Mouse (Mus musculus) CH12.LX (cell line): ENCODE results near the gene Ppa2. TPM values are rescaled to one million over a fixed set of nuclear protein-coding genes. Genes with fewer than 3 reads are reported as not detected.

Experiments
- DNase-seq: peaks from one replicate; pipeline ENCODE4 v3.0.0-alpha.2; 2013; ENCODE audit errors: extremely low read depth
- H3K27ac ChIP-seq: 2 replicates; pipeline ENCODE4 v1.5.1; 2012; ENCODE audit warnings: low read depth, mild to moderate bottlenecking, control low read depth, moderate library complexity; ENCODE audit not compliant: insufficient read depth
- H3K27me3 ChIP-seq: replicated peaks from 2 replicates; pipeline ENCODE3; 2012; ENCODE audit warnings: inconsistent platforms
- H3K36me3 ChIP-seq, 2 experiments: replicated peaks in 1 of 2; 2 replicates each; pipeline versions ENCODE3 to v1.6.1; 2012; ENCODE audit warnings: inconsistent platforms in 1 of 2, low read length in 1 of 2, mild to moderate bottlenecking in 1 of 2, mixed read lengths in 1 of 2, moderate library complexity in 1 of 2; ENCODE audit not compliant: control insufficient read depth in 1 of 2, insufficient read depth in 1 of 2
- H3K4me1 ChIP-seq, 2 experiments: 2 replicates each; pipeline ENCODE4 v1.6.1; 2012; ENCODE audit warnings: inconsistent platforms in 1 of 2, moderate library complexity in 1 of 2; ENCODE audit not compliant: insufficient read depth in 2 of 2, control insufficient read depth in 1 of 2
- H3K4me2 ChIP-seq: 2 replicates; pipeline ENCODE4 v1.6.1; 2012; ENCODE audit warnings: low read depth, mild to moderate bottlenecking, control low read depth; ENCODE audit not compliant: poor library complexity, insufficient read depth, severe bottlenecking
- H3K4me3 ChIP-seq, 3 experiments: fragments of 150-350 bp in 1 of 3; sonication (generic) in 1 of 3; replicated peaks in 1 of 3; 2 replicates each; pipeline versions ENCODE3 to v1.5.1; 2011 to 2012; ENCODE audit warnings: low read depth in 2 of 3, low read length in 2 of 3, mild to moderate bottlenecking in 2 of 3, moderate library complexity in 2 of 3, control low read depth in 1 of 3, improper control_type of control experiment in 1 of 3, inconsistent platforms in 1 of 3, mixed read lengths in 1 of 3; ENCODE audit not compliant: poor library complexity in 1 of 3
- H3K79me2 ChIP-seq: replicated peaks from 2 replicates; pipeline ENCODE4 v1.6.1; 2012; ENCODE audit warnings: mild to moderate bottlenecking, moderate library complexity; ENCODE audit not compliant: control insufficient read depth, poor library complexity, insufficient read depth, severe bottlenecking; ENCODE audit errors: extremely low read depth
- H3K9ac ChIP-seq: 2 replicates; pipeline ENCODE4 v1.6.1; 2012; ENCODE audit warnings: low read depth, mild to moderate bottlenecking, control low read depth, moderate library complexity; ENCODE audit not compliant: insufficient read depth
- H3K9me3 ChIP-seq: replicated peaks from 2 replicates; pipeline ENCODE3; 2012; ENCODE audit warnings: low read length, inconsistent platforms, mixed read lengths
- CTCF ChIP-seq, 2 experiments: IDR thresholded peaks in 1 of 2; conservative IDR thresholded peaks in 1 of 2; 2 replicates each; pipeline ENCODE4 v1.5.1; 2011 to 2012; ENCODE audit warnings: low read depth in 2 of 2, low read length in 2 of 2, improper control_type of control experiment in 1 of 2, inconsistent platforms in 1 of 2, mild to moderate bottlenecking in 1 of 2, moderate library complexity in 1 of 2
- EP300 ChIP-seq: IDR thresholded peaks from 2 replicates; pipeline ENCODE4 v1.6.1; 2011; ENCODE audit warnings: low read length, improper control_type of control experiment
- GABPA ChIP-seq: IDR thresholded peaks from 2 replicates; pipeline ENCODE4 v1.6.1; 2012; ENCODE audit warnings: low read depth, low read length, improper control_type of control experiment, inconsistent platforms; ENCODE audit not compliant: insufficient replicate concordance
- IRF4 ChIP-seq: IDR thresholded peaks from 2 replicates; pipeline ENCODE4 v1.6.1; 2014; ENCODE audit warnings: low read depth, mild to moderate bottlenecking, inconsistent platforms, low read length, improper control_type of control experiment
- JUN ChIP-seq: IDR thresholded peaks from 2 replicates; pipeline ENCODE4 v1.6.1; 2011; ENCODE audit warnings: low read depth, mild to moderate bottlenecking, low read length, improper control_type of control experiment, moderate library complexity; ENCODE audit not compliant: insufficient read depth
- JUND ChIP-seq: conservative IDR thresholded peaks from 2 replicates; pipeline ENCODE4 v1.6.1; 2011; ENCODE audit warnings: low read depth, low read length, improper control_type of control experiment
- MAFK ChIP-seq: IDR thresholded peaks from 2 replicates; pipeline ENCODE4 v1.6.1; 2011; ENCODE audit warnings: low read length, improper control_type of control experiment; ENCODE audit not compliant: insufficient replicate concordance
- MAZ ChIP-seq: IDR thresholded peaks from 2 replicates; pipeline ENCODE4 v1.6.1; 2012; ENCODE audit warnings: low read depth, mild to moderate bottlenecking, inconsistent platforms, low read length, improper control_type of control experiment, moderate library complexity
- MEF2A ChIP-seq: IDR thresholded peaks from 2 replicates; pipeline ENCODE4 v1.6.1; 2014; ENCODE audit warnings: low read depth, mild to moderate bottlenecking, inconsistent platforms, low read length, improper control_type of control experiment, borderline replicate concordance
- MYC ChIP-seq: IDR thresholded peaks from 2 replicates; pipeline ENCODE4 v1.6.1; 2011; ENCODE audit warnings: low read depth, mild to moderate bottlenecking, improper control_type of control experiment, low read length
- NELFE ChIP-seq: IDR thresholded peaks from 2 replicates; pipeline ENCODE4 v1.6.1; 2011; ENCODE audit warnings: low read depth, low read length, improper control_type of control experiment
- NRF1 ChIP-seq: IDR thresholded peaks from 2 replicates; pipeline ENCODE4 v1.6.1; 2014; ENCODE audit warnings: low read depth, mild to moderate bottlenecking, inconsistent platforms, low read length, improper control_type of control experiment, moderate library complexity
- POLR2AphosphoS2 ChIP-seq: IDR thresholded peaks from 2 replicates; pipeline ENCODE4 v1.6.1; 2011; ENCODE audit warnings: low read depth, low read length, improper control_type of control experiment
- RAD21 ChIP-seq: IDR thresholded peaks from 2 replicates; pipeline ENCODE4 v1.6.1; 2011; ENCODE audit warnings: low read depth, mild to moderate bottlenecking, low read length, improper control_type of control experiment, moderate library complexity
- SIN3A ChIP-seq: IDR thresholded peaks from 2 replicates; pipeline ENCODE4 v1.6.1; 2012; ENCODE audit warnings: low read length, improper control_type of control experiment, inconsistent platforms
- SMC3 ChIP-seq: IDR thresholded peaks from 2 replicates; pipeline ENCODE4 v1.6.1; 2011; ENCODE audit warnings: low read depth, low read length, improper control_type of control experiment
- TCF12 ChIP-seq: IDR thresholded peaks from 2 replicates; pipeline ENCODE4 v1.6.1; 2014; ENCODE audit warnings: low read depth, mild to moderate bottlenecking, inconsistent platforms, low read length, improper control_type of control experiment
- UBTF ChIP-seq: IDR thresholded peaks from 2 replicates; pipeline ENCODE4 v1.6.1; 2012; ENCODE audit warnings: low read depth, mild to moderate bottlenecking, inconsistent platforms, low read length, improper control_type of control experiment, moderate library complexity
- USF2 ChIP-seq: conservative IDR thresholded peaks from 2 replicates; pipeline ENCODE4 v1.6.1; 2011; ENCODE audit warnings: low read depth, low read length, improper control_type of control experiment
- ZC3H11A ChIP-seq: IDR thresholded peaks from 2 replicates; pipeline ENCODE4 v1.6.1; 2012; ENCODE audit warnings: low read depth, mild to moderate bottlenecking, inconsistent platforms, low read length, improper control_type of control experiment
- ZMIZ1 ChIP-seq: IDR thresholded peaks from 2 replicates; pipeline ENCODE4 v1.6.1; 2012; ENCODE audit warnings: low read depth, mild to moderate bottlenecking, inconsistent platforms, low read length, improper control_type of control experiment
- ZNF384 ChIP-seq: IDR thresholded peaks from 2 replicates; pipeline ENCODE4 v1.6.1; 2012; ENCODE audit warnings: low read depth, low read length, improper control_type of control experiment, inconsistent platforms
- dilution Hi-C: fragments of 300-500 bp; cut with MboI; formaldehyde crosslinking; loops from 2 replicates; pipeline ENCODE4 v1.14.3; 2020; ENCODE audit warnings: low sequenced_read_pairs; ENCODE audit not compliant: extremely low pct_unique_long_range_greater_than_20kb, extremely low pct_ligation_motif_present
- in situ Hi-C: fragments of 300-500 bp; cut with MboI; formaldehyde crosslinking; loops from 3 replicates; pipeline ENCODE4 v1.14.3; 2019; ENCODE audit warnings: low sequenced_read_pairs, low pct_ligation_motif_present, low pct_unique_long_range_greater_than_20kb, mixed read lengths
- polyA plus RNA-seq: library from polyadenylated mRNA; unstranded; fragments of >175 nt; gene quantifications from 2 replicates; pipeline ENCODE4 v1.2.1, GENCODE M21; 2012; ENCODE audit warnings: low read depth; ENCODE audit not compliant: insufficient read length
- total RNA-seq, 2 experiments: library from RNA; depleted of rRNA; stranded (reverse); fragments of 300-350 nt in 1 of 2; fragments of >200 nt in 1 of 2; gene quantifications; 2 replicates each; pipeline ENCODE4 v1.2.3; 2012 to 2014

The Ppa2 gene
- total and polyA plus RNA-seq, 3 experiments, result 98.3 to 132 (median 119) TPM

DNA sequence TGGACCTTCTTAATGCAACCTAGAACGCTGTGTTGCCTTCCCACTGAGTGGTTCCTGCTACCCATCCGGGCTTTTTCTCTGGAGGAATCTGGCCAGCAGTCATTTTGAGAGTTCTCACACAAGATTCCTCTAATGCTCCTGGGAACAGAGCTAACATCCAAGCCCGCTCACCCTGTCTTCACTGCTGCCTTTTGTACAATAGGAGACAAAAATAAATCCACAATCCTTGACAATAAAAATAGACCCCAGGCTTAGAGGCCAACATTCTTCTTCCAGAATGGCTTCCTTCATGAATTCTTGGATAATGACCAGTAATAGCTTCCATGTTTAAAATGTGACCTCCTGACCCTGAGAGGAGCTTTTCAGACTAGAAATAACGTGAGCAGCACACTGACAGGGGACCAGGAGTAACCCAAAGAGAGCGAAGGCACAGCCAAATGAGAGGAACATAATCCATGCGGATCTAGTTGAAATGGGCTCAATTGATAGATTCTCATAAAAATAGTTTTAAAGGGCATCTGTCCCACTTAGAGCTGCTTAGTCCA lies 74.3 kb downstream of the Ppa2 start:
- no peak for DNase-seq
- no peak for TF ChIP-seq MEF2A
- H3K4me2 ChIP-seq, result no peak overlapping the region
- H3K9me3 ChIP-seq, result no peaks in the 10 kb centered on the region
- peaks cover 0 to 8% of the 10 kb centered on the region in 2 experiments; a peak in 1 of 4 replicates for H3K4me1 ChIP-seq
- H3K27me3 ChIP-seq, result no peaks in the 10 kb centered on the region
- in situ Hi-C loops, result loop anchor here (10.0 kb wide), 1 partner anchor 49 kb away; no protein-coding TSS in a partner anchor
- no peak overlapping the region for H3K27ac ChIP-seq
- H3K79me2 ChIP-seq, result no peaks in the 10 kb centered on the region
- H3K36me3 ChIP-seq, result peaks cover 3 to 5% of the 10 kb centered on the region in 2 experiments
- no peak overlapping the region for H3K4me3 ChIP-seq
- no peak overlapping the region for H3K9ac ChIP-seq
- dilution Hi-C loops, result no loop called here

DNA sequence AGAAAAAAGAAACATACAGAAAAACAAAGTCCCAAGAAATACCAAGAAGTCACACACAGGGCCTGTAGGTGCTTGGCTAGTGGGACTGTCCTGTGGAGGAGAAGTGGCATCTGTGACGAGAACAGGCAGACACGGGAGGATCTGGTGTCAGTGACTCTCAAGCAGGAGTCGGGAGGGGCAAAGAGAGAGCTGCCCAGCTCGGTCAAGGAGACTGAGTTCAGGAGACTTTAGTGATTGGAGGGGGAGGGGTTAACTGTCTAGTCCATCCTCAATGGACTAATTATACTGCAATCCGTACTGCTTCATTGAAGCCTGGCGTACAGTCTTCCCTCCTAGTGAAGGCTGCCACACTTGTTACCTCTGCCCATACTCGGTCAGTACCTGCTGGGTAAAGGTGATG lies 77.4 kb downstream of the Ppa2 start:
- Histone ChIP-seq H3K79me2 (no peaks in the 10 kb centered on the region), H3K27me3 (no peaks in the 10 kb centered on the region), H3K9me3 (no peaks in the 10 kb centered on the region), H3K27ac (no peak overlapping the region), H3K4me3 (no peak overlapping the region), H3K4me1 (peaks cover 10 to 15% of the 10 kb centered on the region in 2 experiments), H3K36me3 (no peaks in the 10 kb centered on the region), H3K4me2 (no peak overlapping the region), H3K9ac (no peak overlapping the region)
- no peak for DNase-seq
- in situ Hi-C loops (loop anchor here (10.0 kb wide), 1 partner anchor 52 kb away; no protein-coding TSS in a partner anchor), dilution Hi-C loops (no loop called here)
- TF ChIP-seq JUND (no peak), MAFK (no peak), CTCF (conservative IDR thresholded peaks at IDR 0.05 in 1 of 2, IDR thresholded peaks at IDR 0.05 in 1 of 2; ENCODE audit: low read depth in 2 of 2, low read length in 2 of 2) (no peak), TCF12 (no peak), POLR2AphosphoS2 (no peak), GABPA (no peak), MAZ (no peak), NRF1 (no peak), UBTF (no peak), EP300 (no peak), RAD21 (no peak)

DNA sequence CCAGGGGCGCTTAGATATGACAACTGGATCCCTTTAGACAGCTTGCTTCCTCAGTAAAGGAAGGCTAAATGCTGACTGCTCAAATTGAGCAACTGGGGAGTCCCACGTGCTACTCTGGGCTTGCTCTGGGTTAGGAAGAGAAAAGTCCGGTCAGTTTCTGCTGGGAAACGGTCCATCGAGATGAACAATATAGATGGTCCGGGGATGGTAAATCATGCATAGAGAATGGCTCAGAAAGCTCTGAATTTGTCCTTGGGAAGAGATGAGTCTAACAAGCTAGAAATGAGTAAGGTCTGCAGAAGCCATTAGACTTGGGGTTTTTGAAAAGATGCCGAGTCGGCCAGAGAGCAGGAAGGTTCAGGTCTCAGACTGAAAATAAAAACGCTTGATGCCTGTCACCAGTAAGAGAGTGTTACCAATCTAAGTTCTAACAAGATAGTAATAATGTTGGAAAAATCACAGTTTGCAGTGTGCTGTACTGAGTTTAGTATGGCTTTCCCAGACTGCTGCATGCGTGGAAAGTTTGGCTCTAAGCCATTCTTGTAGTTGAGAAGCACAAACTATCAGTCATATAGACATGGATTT lies 80.0 kb downstream of the Ppa2 start:
- dilution Hi-C loops (no loop called here), in situ Hi-C loops (loop anchor here (10.0 kb wide), 1 partner anchor 55 kb away; no protein-coding TSS in a partner anchor)
- peak; percentile 72 for DNase-seq
- Histone ChIP-seq H3K27me3 (no peaks in the 10 kb centered on the region), H3K4me3 (no peak overlapping the region), H3K27ac (peak overlapping the region; percentile 56; the same call in 1 of the 2 replicates), H3K4me2 (peak overlapping the region; percentile 74), H3K4me1 (peaks cover 17% of the 10 kb centered on the region in 2 experiments), H3K9ac (peak overlapping the region; percentile 6; the same call in 1 of the 2 replicates), H3K79me2 (no peaks in the 10 kb centered on the region), H3K9me3 (no peaks in the 10 kb centered on the region), H3K36me3 (no peaks in the 10 kb centered on the region)
- TF ChIP-seq SIN3A (no peak; the same call in 1 of the 2 replicates), NELFE (0 out of 2 replicates have a peak, but pooled peaks have one; percentile 38), ZNF384 (peak; percentile 81), TCF12 (peak; percentile 86), JUND (peak; percentile 99), JUN (peak; percentile 99), MYC (peak; percentile 96), ZC3H11A (no peak; the same call in 1 of the 2 replicates), RAD21 (peak; percentile 9; the same call in 1 of the 2 replicates), USF2 (peak; percentile 16), MEF2A (peak; percentile 97), ZMIZ1 (peak; percentile 70), IRF4 (peak; percentile 99), GABPA (no peak), SMC3 (peak; percentile 27; the same call in 1 of the 2 replicates), CTCF (conservative IDR thresholded peaks at IDR 0.05 in 1 of 2, IDR thresholded peaks at IDR 0.05 in 1 of 2; ENCODE audit: low read depth in 2 of 2, low read length in 2 of 2) (no peak)
